Mouse (Mus musculus) gastrocnemius, adult 18-20 months (tissue): ENCODE data around the gene Supt5. TPM values are rescaled to one million over a fixed set of nuclear protein-coding genes. Genes with fewer than 3 reads are reported as not detected.
A peak's percentile ranks its signal among the peaks of the same experiment; 100 is the strongest.
"Not testable (repeated sequence)": the region's sequence is repeated elsewhere in the genome, so short reads cannot be mapped to it uniquely, and the experiment has no call there.

Experiments used
- DNase-seq: peaks from one replicate; pipeline ENCODE4 v3.0.0; 2021; ENCODE audit warnings: low spot score
- long read RNA-seq, 2 experiments: library from polyadenylated mRNA; stranded (forward); transcript quantifications; one replicate each; pipeline ENCODE4 v2.0.0; 2021
- total RNA-seq, 2 experiments: library from RNA; stranded (reverse); gene quantifications; 2 replicates each; pipeline ENCODE4 v1.2.3; 2021

The Supt5 gene
- 10 to 100 TPM; 66.9 to 67.5 TPM for total RNA-seq
- long read RNA-seq, experiment 1, partial matches to known transcripts = 20 of 23 reads
- long read RNA-seq, experiment 1, other reads (novel, unspliced or antisense) = 2 of 23 reads
- long read RNA-seq, experiment 2, partial matches to known transcripts = 18 of 19 reads
- long read RNA-seq, experiment 2, other reads (novel, unspliced or antisense) = 1 of 19 reads

- peak; percentile 98 for DNase-seq
Observed at GRCm38 (mm10) chr7:28338108-28338998, at the start of gene Supt5. Gene Supt5, minus strand, starts transcription at chr7:28338746.

- not testable (repeated sequence) for DNase-seq
Observed at GRCm38 (mm10) chr7:28387384-28387783, 48.8 kb upstream of the Supt5 start.

- DNase-seq = not testable (repeated sequence)
Observed at GRCm38 (mm10) chr7:28386877-28387276, 48.3 kb upstream of the Supt5 start.

- peak; percentile 87 for DNase-seq
Observed at GRCm38 (mm10) chr7:28386462-28386861, 47.9 kb upstream of the Supt5 start.

GRCm38 (mm10) chr7:28386007-28386406 is 47.5 kb upstream of the Supt5 start:
- DNase-seq = peak; percentile 45

GRCm38 (mm10) chr7:28385196-28385595 is 46.6 kb upstream of the Supt5 start:
- DNase-seq = no peak

- DNase-seq = no peak
Observed at GRCm38 (mm10) chr7:28384162-28384561, 45.6 kb upstream of the Supt5 start.

GRCm38 (mm10) chr7:28383606-28384005 is 45.1 kb upstream of the Supt5 start:
- DNase-seq = no peak

- peak; percentile 47 for DNase-seq
Observed at GRCm38 (mm10) chr7:28382981-28383396, 44.4 kb upstream of the Supt5 start.

GRCm38 (mm10) chr7:28382347-28382951 is 43.9 kb upstream of the Supt5 start:
- DNase-seq = peak; percentile 32

- DNase-seq = peak; percentile 86
Observed at GRCm38 (mm10) chr7:28381938-28382337, 43.4 kb upstream of the Supt5 start.

GRCm38 (mm10) chr7:28381017-28381790 is 42.7 kb upstream of the Supt5 start:
- peak; percentile 90 for DNase-seq

- no peak for DNase-seq
Observed at GRCm38 (mm10) chr7:28380237-28381016, 41.9 kb upstream of the Supt5 start, which contains the start of gene Zfp36. Gene Zfp36, minus strand, starts transcription at chr7:28380253.

GRCm38 (mm10) chr7:28378769-28379651 is 40.5 kb upstream of the Supt5 start:
- DNase-seq = peak; percentile 96

- DNase-seq = peak; percentile 76
Observed at GRCm38 (mm10) chr7:28378066-28378690, 39.6 kb upstream of the Supt5 start.

- peak; percentile 43 for DNase-seq
Observed at GRCm38 (mm10) chr7:28377190-28378065, 38.9 kb upstream of the Supt5 start.

GRCm38 (mm10) chr7:28376011-28376771 is 37.6 kb upstream of the Supt5 start:
- DNase-seq = peak; percentile 92
